Mouse (Mus musculus): Measurements from ENCODE around the gene Vasn.

The Vasn gene

DNA sequence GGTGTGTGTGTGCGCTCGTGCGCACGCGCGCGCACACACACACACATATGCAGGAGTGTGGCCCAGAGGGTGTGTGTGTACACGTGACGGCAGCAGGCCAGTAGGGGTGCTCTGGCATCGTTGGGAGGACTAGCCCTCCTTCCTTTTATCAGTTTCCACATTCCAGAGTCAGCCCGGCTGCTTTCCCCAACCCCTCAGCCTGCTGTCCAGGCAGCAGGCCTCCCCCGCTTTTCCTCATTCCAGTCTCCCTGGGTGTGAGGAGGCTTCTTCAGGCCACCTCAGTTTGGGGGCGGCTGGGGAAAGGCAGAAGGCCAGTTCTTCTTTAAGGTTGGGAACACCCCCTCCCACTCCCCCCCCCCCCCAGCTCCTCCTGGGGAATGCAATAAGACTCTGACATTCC lies 2.4 kb downstream of the Vasn start:
- no peak for DNase-seq (ENCODE audit: low read depth, low spot score)

DNA sequence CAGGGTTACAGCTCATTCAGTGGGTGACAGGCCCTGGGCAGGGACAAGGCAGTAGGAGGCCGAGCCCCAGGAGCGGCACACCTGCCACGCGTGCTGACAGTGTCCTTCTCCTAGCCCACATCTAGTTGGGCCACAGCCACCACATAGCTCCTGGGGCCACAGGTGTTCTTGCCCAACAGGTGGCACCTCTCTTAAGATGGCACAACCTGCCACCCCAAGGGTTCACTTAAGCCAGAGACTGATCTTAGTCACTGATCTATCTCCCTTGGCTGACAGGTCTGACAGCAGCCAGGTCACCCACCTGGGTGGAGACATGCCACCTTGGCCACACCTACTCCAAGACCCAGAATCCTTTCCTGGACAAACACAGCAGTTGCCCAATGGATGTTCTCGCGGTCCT lies 3.2 kb downstream of the Vasn start:
- no peak for DNase-seq (ENCODE audit: low read depth, low spot score)

DNA sequence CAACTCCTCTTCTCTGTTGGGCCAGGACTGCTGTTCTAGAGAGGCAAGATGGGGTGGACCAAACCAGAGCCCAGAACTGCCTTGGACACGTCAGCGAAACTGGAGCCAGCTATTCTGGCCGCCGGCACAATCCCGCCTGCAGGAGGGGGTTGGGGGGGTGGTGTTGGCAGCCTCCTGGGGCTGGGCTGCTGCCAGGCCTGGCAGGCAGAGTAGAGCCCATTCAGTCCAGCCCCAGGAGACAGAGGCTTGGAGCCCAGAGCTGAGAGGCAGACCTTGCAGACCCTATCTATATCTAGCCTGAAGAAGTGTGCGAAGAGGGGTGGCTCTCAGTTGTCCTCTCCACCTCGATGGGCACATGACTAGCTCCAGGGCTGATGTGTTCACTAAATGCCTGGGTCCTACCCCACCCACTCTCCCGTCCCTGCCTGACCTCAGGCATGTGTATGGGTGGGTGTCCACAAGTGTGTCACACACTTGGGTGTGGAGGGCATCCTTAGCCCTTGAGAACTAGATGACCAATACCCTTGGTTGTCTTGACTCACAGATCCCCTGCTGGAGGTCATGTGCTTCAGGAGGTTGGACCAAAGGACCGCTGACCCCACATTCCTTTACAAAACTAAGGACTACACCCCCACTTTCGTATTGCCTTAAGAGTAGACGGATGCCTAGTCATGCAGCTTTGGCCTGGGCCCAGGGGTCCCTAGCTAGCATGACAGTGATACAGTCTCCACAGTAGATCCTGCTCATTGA lies 4.1 kb downstream of the Vasn start:
- no peak for DNase-seq (ENCODE audit: low read depth, low spot score)

DNA sequence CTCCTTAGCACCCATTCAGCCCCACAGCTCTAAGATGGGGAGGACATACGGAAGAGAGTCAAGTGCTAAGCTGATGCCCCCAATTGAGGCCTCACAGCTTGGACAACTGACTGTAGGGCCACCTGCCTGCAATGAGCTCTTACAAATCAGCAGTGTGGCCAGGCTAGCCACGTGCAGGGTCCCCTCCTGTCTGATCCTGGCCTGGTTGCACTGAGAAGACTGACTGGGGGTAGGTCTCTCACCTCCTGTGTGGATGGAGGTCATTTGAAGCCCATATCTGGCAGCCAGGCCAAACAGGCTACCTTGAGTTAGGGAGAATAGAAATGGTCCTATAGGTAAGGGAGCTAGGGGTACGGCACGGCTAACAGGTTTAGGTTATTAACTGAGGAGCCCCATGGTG lies 6.1 kb downstream of the Vasn start:
- no peak for DNase-seq (ENCODE audit: low read depth, low spot score)

DNA sequence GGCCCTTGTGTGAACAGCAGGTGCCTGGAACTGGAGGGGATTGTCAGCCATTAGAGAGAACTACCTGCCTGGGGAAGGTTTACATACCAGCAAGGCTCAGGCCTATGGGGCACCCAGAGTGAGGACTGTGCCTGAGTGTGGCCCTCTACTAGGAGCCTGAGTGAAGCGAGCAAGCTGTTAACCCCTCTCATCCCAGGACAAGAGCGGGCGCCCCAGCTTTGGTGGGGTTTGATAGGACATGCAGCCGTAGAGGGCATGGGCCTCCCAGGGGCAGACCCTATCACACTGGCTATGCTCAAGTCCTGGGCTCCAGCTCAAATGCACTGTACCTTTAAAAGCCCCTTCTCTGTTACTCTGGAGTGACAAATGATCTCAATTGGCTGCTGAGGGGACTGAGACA lies 7.1 kb downstream of the Vasn start:
- DNase-seq (ENCODE audit: low read depth, low spot score): no peak

DNA sequence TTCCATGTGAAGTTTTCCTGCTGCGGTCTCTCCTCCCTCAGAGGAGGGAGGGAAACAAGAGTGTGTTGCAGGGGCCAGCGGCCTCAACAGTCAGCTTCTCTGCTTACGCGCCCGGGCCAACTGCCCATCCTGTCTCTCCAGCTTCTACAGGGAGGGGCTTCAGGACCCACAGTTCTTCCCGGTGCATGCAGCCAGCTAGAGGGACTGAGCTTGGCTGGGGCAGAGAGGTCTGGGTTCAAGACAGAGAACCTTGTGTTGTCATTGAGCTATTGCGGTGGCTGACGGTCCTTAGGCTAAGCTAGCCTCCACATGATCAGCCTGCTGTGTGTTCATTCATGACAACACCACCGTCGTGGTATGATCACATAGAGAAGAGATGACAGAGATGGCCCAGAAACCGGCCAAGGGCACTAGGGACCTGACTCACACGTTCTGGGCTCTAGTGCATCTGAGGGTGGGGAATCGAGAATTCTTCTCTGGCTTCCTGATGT lies 8.0 kb downstream of the Vasn start:
- DNase-seq (ENCODE audit: low read depth, low spot score): no peak

DNA sequence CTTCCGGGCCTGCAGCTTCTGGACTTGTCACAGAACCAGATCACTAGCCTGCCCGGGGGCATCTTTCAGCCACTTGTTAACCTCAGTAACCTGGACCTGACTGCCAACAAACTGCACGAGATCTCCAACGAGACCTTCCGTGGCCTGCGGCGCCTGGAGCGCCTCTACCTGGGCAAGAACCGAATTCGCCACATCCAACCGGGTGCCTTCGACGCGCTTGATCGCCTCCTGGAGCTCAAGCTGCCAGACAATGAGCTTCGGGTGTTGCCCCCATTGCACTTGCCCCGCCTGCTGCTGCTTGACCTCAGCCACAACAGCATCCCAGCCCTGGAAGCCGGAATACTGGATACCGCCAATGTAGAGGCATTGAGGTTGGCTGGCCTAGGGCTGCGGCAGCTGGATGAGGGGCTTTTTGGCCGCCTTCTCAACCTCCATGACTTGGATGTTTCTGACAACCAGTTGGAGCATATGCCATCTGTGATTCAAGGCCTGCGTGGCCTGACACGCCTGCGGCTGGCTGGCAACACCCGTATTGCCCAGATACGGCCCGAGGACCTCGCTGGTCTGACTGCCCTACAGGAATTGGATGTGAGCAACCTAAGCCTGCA lies 8.8 kb downstream of the Vasn start:
- peak; percentile 39 for DNase-seq (ENCODE audit: low read depth, low spot score)

DNA sequence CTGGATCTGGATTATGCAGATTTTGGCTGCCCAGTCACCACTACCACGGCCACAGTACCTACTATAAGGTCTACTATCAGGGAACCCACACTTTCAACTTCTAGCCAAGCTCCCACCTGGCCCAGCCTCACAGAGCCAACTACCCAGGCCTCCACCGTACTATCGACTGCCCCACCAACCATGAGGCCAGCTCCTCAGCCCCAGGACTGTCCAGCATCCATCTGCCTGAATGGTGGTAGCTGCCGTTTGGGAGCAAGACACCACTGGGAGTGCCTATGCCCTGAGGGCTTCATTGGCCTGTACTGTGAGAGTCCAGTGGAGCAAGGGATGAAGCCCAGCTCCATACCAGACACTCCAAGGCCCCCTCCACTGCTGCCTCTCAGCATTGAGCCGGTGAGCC lies 9.5 kb downstream of the Vasn start:
- no peak for DNase-seq (ENCODE audit: low read depth, low spot score)

DNA sequence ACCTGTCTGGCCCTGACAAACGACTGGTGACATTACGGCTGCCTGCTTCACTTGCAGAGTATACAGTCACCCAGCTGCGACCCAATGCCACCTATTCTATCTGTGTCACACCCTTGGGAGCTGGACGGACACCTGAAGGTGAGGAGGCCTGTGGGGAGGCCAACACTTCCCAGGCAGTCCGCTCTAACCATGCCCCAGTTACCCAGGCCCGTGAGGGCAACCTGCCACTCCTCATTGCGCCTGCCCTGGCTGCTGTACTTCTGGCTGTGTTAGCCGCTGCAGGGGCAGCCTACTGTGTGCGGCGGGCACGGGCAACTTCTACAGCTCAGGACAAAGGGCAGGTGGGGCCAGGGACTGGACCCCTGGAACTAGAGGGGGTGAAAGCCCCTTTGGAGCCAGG lies 10.0 kb downstream of the Vasn start:
- DNase-seq (ENCODE audit: low read depth, low spot score): no peak

DNA sequence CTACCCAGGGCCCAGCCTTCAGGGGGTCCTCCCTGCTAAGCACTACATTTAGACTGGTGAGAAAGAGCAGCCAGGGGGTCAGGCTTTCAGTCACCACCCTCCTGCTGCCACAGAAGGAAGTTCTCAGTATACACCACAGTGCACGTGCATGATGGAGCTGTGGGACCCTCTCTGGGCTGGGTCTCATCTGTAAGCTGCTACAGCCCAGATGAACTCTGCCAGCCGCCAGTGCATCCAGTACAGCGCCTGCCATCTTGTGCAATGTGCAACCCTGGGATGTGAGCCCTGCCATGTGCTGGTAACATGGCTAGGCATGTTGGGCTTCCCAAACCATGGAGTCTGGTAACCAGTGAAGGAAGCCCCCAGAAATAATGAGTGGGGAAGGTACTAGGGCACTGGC lies 10.4 kb downstream of the Vasn start:
- no peak for DNase-seq (ENCODE audit: low read depth, low spot score)

DNA sequence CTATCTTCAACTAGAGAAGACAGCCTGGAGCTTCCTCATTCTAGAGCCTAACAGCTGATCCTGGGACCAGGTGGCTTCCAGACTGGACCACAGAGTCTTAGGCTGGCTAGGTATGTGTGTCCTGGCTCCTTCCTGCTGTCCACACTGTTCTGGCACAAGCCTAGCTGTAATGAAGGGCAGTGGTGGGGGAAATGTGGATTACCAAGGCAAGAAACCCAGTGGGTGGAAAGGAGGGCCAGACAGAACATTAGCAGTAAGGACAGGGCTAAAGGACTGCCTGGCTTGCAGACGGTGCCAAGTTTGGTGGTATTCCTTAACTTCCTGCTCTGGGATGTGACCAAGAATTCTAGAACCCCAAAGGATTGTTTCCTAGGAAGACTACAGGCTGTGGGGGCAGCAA lies 11.3 kb downstream of the Vasn start:
- DNase-seq (ENCODE audit: low read depth, low spot score): no peak

DNA sequence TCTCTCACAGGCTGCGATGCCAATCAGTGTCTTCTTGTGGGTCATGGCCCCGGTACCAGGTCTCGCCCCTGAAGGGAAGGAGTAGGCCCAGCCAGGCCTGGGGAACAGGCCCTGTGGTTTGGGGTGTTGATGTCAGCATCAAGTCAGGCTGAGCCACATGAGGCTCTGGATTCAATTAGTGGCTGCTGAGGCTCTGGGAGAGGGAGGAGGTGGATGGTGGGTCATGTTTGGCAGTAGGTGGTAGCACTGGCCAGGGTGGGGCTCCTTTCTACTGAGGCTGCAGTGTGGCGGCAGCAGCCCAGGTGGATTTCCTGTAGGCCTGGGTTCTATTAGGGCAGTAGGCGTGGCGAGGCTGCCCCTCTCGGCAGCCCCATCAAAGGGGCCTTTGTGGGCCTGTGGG lies 11.9 kb downstream of the Vasn start:
- DNase-seq (ENCODE audit: low read depth, low spot score): no peak

DNA sequence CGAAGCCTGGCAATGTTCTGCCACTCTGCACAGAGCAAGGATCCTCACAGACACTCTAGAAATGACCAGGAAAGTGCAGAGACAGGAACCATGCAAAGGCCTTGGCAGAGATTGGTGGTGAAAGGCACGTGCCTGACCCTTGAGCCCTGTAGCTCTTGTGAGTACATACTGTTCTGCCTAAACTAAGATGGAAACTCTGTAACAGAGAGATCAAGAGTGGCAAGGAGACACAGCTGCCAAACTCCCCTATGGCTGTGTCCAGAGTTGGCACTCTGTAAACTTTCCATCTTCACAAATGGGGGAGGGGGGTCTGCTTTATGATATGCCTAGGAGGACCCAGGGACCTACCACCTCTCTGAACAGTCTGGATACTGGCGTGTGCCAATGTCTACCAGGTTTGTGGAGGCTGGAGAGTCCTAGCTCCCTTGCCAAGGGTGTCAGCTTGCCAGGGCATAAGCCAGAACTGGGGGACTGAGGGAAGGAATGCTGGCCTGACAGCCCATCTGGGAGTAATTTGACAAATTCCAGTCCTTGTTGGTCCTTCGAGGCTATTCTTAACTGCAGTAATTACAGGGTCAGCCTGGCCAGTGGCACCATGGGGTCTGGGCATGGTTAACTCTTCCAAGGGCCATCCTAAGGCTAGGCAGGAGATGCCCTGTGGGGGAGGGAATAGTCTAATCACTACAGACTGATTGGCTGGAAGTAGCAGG lies 13.1 kb downstream of the Vasn start:
- no peak for DNase-seq (ENCODE audit: low read depth, low spot score)

DNA sequence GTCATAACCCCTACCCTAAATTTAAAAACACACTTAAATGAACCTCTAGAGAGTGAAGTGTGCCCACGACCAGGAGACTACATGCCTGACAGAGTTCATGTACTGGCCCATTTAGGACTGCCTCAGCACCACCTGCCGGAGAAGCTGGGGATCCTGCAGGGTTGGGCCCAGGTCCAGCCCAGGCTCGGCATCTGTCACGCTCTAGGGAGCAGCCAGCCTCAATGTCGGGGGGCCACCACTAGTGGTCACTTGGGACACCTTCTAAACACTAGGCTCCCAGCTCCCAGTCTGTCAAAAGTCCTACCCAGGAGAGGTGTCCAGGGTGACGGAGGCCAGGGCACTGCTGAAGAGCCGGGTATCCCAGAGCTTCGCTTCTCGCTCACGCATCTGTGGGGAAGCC lies 15.0 kb downstream of the Vasn start:
- DNase-seq (ENCODE audit: low read depth, low spot score): no peak

DNA sequence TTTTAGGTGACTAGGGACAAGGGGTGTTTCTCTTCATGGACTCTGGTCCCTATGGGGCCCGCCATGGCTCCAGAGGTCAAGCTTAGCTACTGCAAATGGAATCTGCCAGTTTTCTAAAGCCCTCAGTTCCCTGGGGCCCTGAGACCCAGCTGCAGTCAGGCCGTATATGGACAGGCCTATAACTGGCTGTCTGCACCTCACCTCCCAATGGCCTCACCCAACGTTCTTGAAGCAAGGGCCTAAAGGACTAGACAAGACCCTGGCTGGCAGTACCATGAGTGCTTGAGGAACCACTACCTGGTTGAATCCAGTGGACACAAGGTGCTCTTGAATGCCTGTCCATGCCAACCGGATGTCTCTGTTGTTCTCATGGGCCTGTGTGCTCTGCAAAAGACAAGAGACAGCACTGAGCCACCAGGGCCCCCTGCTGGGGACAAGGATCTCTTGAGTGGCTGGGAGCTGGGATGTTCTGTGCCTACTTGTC lies 15.6 kb downstream of the Vasn start:
- no peak for DNase-seq (ENCODE audit: low read depth, low spot score)

DNA sequence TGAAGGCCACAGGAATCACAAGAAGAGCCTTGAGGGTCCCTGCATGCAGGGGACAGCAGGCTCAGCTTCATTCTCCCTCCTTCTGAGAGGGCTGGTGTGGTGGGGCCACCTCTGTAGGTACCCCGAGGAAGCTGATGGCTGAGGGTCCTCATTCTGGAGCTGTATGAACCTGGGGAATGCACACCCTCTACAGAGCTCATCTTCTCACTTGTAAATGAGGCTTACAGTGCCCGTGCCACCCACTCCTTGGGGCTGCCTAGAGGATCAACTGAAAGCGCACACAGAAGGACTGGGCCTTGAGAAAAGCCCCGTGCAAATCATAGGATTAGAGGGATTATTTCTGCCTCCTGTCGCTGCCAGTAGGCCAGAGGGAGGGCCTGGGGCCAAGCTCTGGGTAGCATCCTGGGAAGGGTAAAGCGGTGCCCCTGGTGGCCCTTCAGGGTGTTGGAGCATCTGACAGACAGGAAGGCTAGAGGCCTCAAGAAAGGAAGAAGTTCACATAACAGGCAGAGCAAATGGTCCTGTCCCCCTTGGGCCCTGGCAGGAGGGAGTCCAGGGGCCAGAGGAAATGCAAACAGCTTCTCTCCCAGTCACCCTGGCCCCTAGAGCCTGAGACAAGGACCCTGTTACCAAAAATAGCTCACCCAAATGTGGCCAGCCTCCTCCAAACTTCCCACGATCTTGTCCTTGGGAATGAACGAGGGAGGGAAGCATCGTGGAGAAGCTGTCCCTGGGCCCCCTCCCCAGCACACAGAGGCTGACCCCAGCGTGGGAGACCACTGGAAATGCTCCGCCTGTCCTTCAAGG lies 16.2 kb downstream of the Vasn start:
- DNase-seq (ENCODE audit: low read depth, low spot score): no peak

DNA sequence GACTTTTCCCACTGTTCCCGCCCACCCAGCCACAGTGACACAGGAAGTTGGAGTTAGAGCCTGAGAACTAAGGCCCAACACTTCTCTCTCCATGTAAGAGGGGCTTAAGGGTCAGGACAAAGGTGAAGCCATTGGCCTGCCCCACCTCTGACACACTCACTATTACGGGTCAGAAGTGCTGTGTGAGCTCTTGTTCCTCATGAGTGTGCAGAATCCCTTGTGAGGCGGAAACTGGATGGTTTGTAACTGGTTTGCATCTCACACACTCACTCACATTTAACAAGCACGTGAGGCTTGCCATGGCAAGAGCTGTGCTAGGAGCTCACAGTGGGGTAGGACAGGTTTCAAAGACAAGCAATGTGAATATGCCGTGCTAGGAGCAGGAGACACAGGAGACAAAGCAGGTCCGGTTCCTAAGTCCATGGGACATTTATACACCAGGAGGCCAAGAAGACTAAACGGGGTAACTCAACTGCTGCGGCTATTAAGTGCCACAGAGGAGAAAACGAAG lies 16.9 kb downstream of the Vasn start:
- DNase-seq (ENCODE audit: low read depth, low spot score): no peak

DNA sequence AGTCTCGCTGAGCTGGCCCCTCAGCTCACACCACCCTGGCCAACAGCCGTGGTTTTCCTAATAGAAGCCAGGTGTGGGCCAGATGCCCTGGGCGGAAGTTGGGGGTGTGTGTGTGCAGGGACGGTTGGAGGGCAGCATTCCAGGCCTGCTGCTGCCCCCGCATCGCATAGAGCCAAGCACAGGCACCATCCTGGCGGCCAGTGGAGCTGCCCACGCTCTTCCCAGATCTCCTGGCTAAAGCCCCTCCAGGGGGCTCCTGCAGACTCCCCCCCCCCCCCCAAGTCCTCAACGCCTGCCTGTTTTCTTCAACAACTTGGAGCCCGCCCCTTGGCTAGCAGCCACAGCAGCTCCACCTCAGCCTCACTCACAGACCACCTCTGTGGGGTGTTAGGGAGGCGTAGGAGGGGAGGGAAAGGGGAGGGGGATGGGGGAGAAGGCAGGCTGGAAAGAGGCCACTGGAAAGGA lies 19.1 kb downstream of the Vasn start:
- DNase-seq (ENCODE audit: low read depth, low spot score): no peak

DNA sequence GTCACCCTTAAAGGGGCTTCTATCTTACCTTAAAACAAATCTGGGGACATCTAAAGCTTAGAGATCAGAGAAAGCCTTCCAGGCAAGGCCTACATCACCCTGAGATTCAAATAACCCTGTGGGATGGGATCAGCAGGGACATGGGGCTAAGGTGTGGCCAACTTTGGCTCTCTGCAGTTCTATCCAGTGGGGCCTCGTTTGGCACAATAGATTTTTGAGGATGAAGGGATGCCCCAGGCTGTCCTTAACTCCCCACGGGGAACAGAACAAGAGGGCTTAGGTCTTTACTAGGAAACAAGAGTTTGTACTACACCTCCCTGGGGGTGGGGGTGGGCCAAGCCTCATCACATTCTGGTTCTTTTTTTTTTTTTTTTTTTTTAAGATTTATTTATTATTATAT lies 19.6 kb downstream of the Vasn start:
- DNase-seq (ENCODE audit: low read depth, low spot score): no peak

DNA sequence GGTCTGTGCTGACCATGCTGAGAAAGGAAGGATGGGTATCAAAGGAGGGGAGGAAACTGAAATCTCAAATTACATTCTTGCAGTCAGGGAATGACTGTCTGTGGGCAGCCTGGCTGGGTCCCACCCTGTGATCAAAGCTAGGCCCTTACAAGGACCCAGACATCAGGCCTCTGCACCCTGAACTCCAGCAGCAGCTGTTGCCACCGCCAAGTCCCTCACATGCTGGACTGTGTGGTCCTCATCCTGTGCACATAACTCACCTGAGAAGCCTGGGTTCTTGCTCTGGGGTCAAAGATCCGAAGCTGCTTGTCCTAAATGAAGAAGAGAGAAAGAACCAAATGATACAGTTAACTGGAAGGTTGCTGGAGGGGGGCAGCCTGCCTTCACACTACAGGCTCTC lies 21.9 kb downstream of the Vasn start:
- DNase-seq (ENCODE audit: low read depth, low spot score): no peak

DNA sequence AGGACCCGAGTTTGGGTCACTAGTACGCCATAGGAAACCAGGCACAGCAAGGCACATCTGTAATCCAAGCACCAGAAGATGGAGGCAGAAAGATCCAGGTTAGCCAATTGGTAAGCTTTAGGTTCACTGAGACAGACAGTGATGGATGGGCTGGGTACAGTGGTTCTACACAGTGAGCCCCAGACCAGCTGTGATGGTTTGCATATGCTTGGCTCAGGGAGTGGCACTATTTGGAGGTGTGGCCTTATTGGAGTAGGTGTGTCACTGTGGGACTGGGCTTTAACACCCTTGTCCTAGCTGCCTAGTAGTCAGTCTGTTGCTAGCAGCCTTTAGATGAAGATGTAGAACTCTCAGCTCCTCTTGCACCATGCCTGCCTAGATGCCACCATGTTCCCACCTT lies 24.1 kb downstream of the Vasn start:
- no peak for DNase-seq (ENCODE audit: low read depth, low spot score)

DNA sequence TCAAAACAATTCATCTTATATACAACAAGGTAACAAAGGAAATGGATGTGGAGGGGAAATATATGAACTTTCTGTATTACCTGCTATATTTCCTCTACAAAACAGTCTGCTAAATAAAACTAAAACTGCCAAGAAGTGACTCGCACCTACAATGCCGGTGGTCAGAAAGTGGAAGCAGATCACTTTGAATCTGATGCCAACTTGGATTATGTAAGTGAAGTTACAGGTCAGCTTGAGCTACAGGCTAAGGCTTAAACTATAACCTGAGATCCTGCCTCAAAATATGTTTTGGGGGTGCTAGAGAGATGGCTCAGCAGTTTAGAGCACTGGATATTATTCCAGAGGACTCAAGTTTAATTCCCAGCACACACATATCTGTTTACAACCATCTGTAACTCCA lies 26.0 kb downstream of the Vasn start:
- DNase-seq (ENCODE audit: low read depth, low spot score): no peak

Measured in WW6 (cell line).